Mouse (Mus musculus) neural tube, embryonic 13.5 days (tissue): ENCODE data around the gene Btf3. TPM values are rescaled to one million over a fixed set of nuclear protein-coding genes. Genes with fewer than 3 reads are reported as not detected.
A peak's percentile ranks its signal among the peaks of the same experiment; 100 is the strongest.

Experiments
- ATAC-seq: fragments of 200-750 bp; cut with Nextera tagmentation; 2 replicates; pipeline ENCODE4 v1.8.0; 2017; ENCODE audit warnings: low read depth, mild to moderate bottlenecking, moderate TSS enrichment, moderate library complexity
- H3K27ac ChIP-seq: fragments of 300-500 bp; sonication (generic); replicated peaks from 2 replicates; pipeline ENCODE4 v1.5.1; 2015; ENCODE audit warnings: moderate library complexity, mild to moderate bottlenecking, inconsistent platforms
- H3K27me3 ChIP-seq: fragments of 300-500 bp; sonication (generic); 2 replicates; pipeline ENCODE4 v1.6.1; 2015; ENCODE audit warnings: mild to moderate bottlenecking, inconsistent platforms
- H3K36me3 ChIP-seq: fragments of 300-500 bp; sonication (generic); 2 replicates; pipeline ENCODE4 v1.6.1; 2015; ENCODE audit warnings: mild to moderate bottlenecking, inconsistent platforms
- H3K4me1 ChIP-seq: fragments of 300-500 bp; sonication (generic); replicated peaks from 2 replicates; pipeline ENCODE4 v1.6.1; 2015; ENCODE audit warnings: inconsistent platforms
- H3K4me2 ChIP-seq: fragments of 300-500 bp; sonication (generic); 2 replicates; pipeline ENCODE4 v1.6.1; 2015; ENCODE audit warnings: inconsistent platforms, mild to moderate bottlenecking, moderate library complexity
- H3K4me3 ChIP-seq: fragments of 300-500 bp; sonication (generic); 2 replicates; pipeline ENCODE4 v1.5.1; 2015; ENCODE audit warnings: mild to moderate bottlenecking, inconsistent platforms
- H3K9ac ChIP-seq: fragments of 300-500 bp; sonication (generic); 2 replicates; pipeline ENCODE4 v1.6.1; 2015; ENCODE audit warnings: moderate library complexity, mild to moderate bottlenecking, inconsistent platforms
- H3K9me3 ChIP-seq: fragments of 300-500 bp; sonication (generic); 2 replicates; pipeline ENCODE4 v1.6.1; 2016; ENCODE audit warnings: inconsistent platforms
- WGBS: fragments of 180-500 bp; shearing (Covaris S2); methylation state at CpG from one replicate; pipeline ENCODE4 v1.1.7; 2015; 5-methylcytosine and 5-hydroxymethylcytosine counted together
- polyA plus RNA-seq: library from polyadenylated mRNA; unstranded; fragments of >200 nt; fragmentation: Nextera tagmentation; extraction: Ambion mirVana; gene quantifications from 2 replicates; pipeline ENCODE4 v1.2.1, GENCODE M21; 2015

Gene Btf3
- 615 and 618 TPM in 2 replicates for polyA plus RNA-seq

DNA sequence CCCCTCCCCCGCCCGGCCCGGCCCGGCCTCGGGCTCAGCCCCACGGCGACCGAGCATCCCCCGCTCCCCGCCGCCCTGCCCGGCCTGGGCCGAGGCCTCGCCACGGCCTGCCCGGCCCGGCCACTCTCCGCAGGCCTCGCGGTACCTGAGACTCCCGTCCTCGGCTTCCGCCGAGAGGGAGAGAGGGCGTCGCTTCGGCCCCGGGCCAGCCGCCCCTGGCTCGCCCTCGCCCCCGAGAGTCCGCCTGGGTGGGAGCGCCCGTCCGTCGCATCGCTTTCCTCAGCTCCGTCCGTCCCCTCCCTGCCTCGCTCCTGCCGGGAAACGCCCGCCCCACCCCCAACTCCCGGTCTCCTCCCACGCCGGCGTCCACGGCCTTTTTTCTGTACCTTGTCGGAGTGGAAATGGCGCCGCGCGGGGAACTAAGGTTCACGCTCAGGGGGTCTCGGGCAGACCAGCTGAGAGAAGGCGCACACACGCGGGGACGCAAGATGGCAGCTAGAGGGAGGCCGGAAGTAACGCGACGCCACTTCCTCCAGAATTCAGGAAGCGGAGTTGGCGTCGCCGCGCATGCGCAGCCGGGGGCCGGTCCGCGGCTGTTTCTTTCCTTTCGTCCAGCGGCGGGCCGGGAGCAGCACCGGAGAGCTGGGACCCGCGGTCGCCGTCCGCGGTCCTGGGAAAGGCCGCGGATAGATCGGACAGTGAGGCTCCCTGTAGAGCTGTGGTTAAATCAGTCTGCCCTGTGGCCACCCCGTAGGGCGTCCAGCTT, at the start of gene Btf3:
TSS of gene Btf3 (minus strand) at position 527 of the 766 bp plus-strand sequence.
- Histone ChIP-seq H3K9ac (peak within 1 kb of the TSS; percentile 99), H3K9me3 (no peaks in the 10 kb centered on the region), H3K4me2 (peak within 1 kb of the TSS; percentile 78), H3K27ac (peak within 1 kb of the TSS; percentile 88), H3K4me1 (peaks cover 34% of the 10 kb centered on the region), H3K36me3 (peaks cover 18% of the 10 kb centered on the region), H3K27me3 (no peaks in the 10 kb centered on the region), H3K4me3 (peak within 1 kb of the TSS; percentile 98)
- under 1% methylated on average over 77 of the region's 90 CpGs for WGBS
- peak; percentile 97 for ATAC-seq

DNA sequence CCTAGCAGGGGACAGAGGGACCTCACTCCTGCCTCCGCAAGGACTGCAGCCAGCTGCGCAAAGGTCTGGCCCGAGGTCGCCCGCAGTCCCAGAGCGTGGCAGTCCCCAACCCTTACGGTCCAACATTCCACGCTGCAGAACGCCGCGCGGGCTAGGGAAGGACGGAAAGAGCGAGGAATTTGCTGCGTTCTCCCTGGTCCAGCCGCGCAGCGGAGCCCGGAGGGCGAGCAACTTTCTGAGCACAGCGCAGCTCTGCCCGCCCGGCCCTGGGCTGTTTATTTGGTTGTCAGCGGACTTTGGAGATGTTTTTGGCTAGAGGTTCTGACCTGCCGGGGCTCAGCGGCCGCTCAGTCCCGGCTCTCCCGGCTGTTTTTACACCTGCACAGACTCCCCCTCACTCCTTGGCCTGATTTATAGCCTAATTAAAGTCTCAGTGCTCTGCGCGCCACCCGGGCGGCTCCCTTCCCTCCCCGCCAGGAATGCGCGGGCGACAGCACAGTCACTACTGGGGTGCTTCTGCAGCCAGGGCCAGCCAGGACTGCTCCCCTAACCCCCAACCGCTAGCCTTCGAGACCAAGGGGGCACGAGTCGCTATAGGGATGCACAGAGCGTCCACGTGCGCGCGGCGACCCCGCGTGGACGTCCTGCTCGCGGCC, 49.1 kb upstream of the Btf3 start:
- H3K4me2 ChIP-seq, result peak overlapping the region; percentile 46
- H3K4me3 ChIP-seq, result peak overlapping the region; percentile 20
- peak; percentile 63 for ATAC-seq
- no peak overlapping the region for H3K27ac ChIP-seq
- no peak overlapping the region for H3K9ac ChIP-seq
- H3K4me1 ChIP-seq, result peaks cover 12% of the 10 kb centered on the region
- WGBS, result under 1% methylated on average over 48 of the region's 52 CpGs
- H3K36me3 ChIP-seq, result no peaks in the 10 kb centered on the region
- H3K9me3 ChIP-seq, result no peaks in the 10 kb centered on the region
- peaks cover 92% of the 10 kb centered on the region for H3K27me3 ChIP-seq

DNA sequence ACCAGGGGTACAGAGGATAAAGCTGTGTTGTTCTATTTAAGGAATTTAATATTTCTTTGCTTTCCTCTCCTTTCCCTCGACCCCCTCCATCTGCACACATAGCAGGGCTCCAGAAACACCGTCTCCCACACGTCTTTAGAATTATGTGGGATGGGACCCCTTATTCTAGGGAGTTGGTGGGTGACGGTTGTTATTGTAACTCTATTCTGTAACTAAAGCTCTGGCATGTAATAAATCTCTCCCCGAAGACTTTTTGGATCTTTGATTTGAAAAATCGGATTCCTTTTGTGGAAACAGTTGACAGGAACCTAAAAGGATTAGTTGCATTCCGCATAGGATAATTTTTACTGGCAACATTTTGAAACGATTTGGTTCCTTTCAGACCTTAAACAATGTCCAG, 48.3 kb upstream of the Btf3 start:
- WGBS, result under 1% methylated on average over 8 of the region's 8 CpGs
- Histone ChIP-seq H3K36me3 (no peaks in the 10 kb centered on the region), H3K4me3 (no peak overlapping the region), H3K4me1 (peaks cover 12% of the 10 kb centered on the region), H3K9ac (no peak overlapping the region), H3K27ac (no peak overlapping the region), H3K27me3 (peaks cover 93% of the 10 kb centered on the region), H3K9me3 (no peaks in the 10 kb centered on the region), H3K4me2 (no peak overlapping the region)
- no peak for ATAC-seq

DNA sequence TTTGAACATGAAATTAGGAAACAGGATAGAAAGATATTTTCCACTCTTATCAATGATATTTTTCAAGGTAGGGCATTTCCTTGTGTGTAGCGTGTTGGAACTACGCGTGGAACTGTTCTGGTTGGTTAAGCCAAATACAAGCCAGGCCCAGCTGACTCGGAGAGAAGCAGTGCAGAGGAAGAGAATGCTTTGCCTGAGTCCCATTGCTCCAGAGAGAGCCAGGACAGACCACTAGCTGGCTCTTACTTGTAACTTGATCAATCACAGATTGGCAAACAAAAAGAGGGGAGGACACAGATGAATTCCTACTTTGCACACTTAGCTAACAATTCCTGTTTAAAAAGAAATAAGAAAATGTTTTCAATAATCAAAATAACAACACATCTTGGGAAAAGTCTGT, 46.2 kb upstream of the Btf3 start:
- WGBS, result 4% methylated on average over 4 of the region's 4 CpGs
- no peaks in the 10 kb centered on the region for H3K9me3 ChIP-seq

DNA sequence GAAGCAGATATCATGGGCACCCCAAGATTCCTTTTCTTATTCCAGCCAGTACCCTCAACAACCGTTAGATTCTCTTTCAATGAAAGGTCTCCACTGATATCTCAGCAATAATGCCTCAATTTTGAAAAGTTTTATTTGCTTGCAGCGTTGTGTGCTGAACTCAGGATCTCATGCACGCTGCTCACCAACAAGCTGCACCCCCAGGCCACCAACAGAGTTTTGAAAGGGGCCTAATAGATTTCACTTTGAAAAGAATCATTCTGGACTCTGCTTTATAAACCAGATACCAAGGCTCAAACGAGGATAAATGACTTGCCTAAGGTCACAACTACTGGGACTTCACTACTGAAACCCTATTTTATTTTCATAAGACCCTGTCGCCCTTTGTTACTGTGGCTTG, 44.4 kb upstream of the Btf3 start:
- no peak overlapping the region for H3K4me3 ChIP-seq
- no peaks in the 10 kb centered on the region for H3K36me3 ChIP-seq
- H3K9ac ChIP-seq, result no peak overlapping the region
- H3K4me1 ChIP-seq, result peaks cover 14% of the 10 kb centered on the region
- H3K9me3 ChIP-seq, result no peaks in the 10 kb centered on the region
- H3K27me3 ChIP-seq, result peaks cover 89% of the 10 kb centered on the region
- no peak overlapping the region for H3K27ac ChIP-seq
- ATAC-seq, result no peak
- WGBS, result 9% methylated on average over 5 of the region's 5 CpGs
- no peak overlapping the region for H3K4me2 ChIP-seq

More for the DNA sequence above, 46.2 kb upstream of the Btf3 start:
- Histone ChIP-seq H3K4me1 (peaks cover 20% of the 10 kb centered on the region), H3K4me3 (no peak overlapping the region), H3K4me2 (no peak overlapping the region), H3K27me3 (peaks cover 92% of the 10 kb centered on the region), H3K27ac (no peak overlapping the region), H3K36me3 (no peaks in the 10 kb centered on the region), H3K9ac (no peak overlapping the region)
- ATAC-seq, result no peak

DNA sequence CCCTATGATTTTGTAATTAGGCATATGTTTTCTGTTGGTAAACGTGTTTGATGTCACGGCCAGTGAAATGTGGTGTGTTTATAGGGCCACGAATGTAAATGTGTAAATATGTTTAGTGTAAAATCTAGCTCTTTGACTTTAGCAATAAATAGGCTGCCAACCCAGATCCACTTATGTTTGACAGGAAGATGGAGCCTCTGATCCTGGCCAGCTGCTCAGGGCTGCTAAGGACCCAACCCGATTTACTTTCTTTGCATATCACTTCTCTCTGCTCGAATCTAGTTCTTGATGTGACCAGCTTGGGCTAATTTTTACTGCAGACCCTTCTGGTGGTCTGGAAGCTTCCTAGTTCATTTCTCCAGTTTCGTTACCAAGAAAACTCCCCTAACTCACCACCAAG, 43.6 kb upstream of the Btf3 start:
- Histone ChIP-seq H3K4me1 (peaks cover 14% of the 10 kb centered on the region), H3K27ac (no peak overlapping the region), H3K27me3 (peaks cover 90% of the 10 kb centered on the region), H3K9ac (no peak overlapping the region), H3K4me2 (no peak overlapping the region), H3K36me3 (no peaks in the 10 kb centered on the region), H3K4me3 (no peak overlapping the region), H3K9me3 (no peaks in the 10 kb centered on the region)
- ATAC-seq, result no peak
- WGBS, result 5% methylated on average over 6 of the region's 6 CpGs

DNA sequence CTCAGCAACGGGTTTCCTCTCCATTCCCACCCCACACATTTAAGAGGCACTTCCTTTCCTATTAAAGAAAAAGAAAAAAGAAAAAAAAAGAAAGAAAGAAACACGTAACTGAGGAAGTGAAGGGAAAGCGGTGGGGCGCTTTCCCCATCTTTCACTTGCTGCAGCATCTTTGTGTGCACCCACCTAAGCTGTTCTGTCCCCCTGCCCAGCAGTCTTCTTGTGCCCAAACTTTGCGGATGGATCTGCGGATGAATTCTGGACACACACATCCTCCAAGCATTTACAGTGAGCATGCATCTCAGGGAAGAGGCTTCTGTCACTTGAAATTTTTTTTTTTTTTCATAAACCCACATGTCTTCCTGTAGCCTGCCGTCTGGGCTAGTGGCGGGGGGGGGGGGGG, 42.5 kb upstream of the Btf3 start:
- ATAC-seq, result no peak
- no peak overlapping the region for H3K4me3 ChIP-seq
- H3K27me3 ChIP-seq, result peaks cover 91% of the 10 kb centered on the region
- no peaks in the 10 kb centered on the region for H3K9me3 ChIP-seq
- H3K4me1 ChIP-seq, result peaks cover 25% of the 10 kb centered on the region
- H3K36me3 ChIP-seq, result no peaks in the 10 kb centered on the region
- 3% methylated on average over 7 of the region's 8 CpGs for WGBS
- H3K4me2 ChIP-seq, result peak overlapping the region; percentile 42; the same call in 1 of the 2 replicates
- no peak overlapping the region for H3K27ac ChIP-seq
- H3K9ac ChIP-seq, result no peak overlapping the region

DNA sequence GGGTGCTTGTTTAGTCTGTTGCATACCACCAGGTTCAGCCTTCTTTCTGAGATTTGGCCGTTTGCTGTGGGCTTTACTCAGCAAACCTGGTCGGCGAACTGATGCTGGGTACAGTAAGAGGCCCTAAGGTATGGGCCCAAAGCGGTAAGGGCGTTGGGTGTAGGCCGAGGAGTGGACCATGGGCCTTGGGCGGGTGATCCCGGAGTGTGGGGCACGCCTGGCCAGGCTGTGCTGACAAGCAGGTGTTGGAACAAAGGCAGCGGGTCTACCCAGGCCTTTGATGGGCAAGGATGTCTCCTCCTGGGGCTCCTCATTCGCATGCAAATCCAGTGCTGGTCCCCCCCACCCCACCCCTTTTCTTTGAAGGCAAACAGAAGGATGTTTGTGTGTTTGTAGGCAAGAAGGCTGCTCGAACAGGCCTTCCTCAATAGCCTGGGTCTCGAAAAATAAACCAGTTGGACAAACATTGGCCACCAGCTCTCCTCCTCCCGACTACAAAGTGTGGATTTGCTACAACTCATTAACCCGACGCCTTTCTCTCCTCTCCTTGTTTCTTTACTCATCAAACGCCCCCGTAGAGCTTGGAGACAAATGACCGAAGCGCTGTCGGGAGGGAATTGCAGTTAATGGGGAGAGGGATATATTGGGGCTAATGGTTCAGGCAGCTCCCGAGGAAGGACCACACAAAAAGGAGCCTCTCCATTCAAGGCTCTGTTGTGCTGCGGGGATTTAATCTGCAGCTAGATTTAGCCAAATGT, 41.8 kb upstream of the Btf3 start:
- H3K27ac ChIP-seq, result no peak overlapping the region
- peak overlapping the region; percentile 42 for H3K4me2 ChIP-seq
- H3K9me3 ChIP-seq, result no peaks in the 10 kb centered on the region
- H3K9ac ChIP-seq, result peak overlapping the region; percentile 34
- peak overlapping the region; percentile 20 for H3K4me3 ChIP-seq
- H3K4me1 ChIP-seq, result peaks cover 32% of the 10 kb centered on the region
- 0 out of 2 replicates have a peak, but pooled peaks have one; percentile 15 for ATAC-seq
- H3K36me3 ChIP-seq, result no peaks in the 10 kb centered on the region
- H3K27me3 ChIP-seq, result peaks cover 93% of the 10 kb centered on the region
- whole genome bisulfite sequencing, result 3% methylated on average over 23 of the region's 23 CpGs

DNA sequence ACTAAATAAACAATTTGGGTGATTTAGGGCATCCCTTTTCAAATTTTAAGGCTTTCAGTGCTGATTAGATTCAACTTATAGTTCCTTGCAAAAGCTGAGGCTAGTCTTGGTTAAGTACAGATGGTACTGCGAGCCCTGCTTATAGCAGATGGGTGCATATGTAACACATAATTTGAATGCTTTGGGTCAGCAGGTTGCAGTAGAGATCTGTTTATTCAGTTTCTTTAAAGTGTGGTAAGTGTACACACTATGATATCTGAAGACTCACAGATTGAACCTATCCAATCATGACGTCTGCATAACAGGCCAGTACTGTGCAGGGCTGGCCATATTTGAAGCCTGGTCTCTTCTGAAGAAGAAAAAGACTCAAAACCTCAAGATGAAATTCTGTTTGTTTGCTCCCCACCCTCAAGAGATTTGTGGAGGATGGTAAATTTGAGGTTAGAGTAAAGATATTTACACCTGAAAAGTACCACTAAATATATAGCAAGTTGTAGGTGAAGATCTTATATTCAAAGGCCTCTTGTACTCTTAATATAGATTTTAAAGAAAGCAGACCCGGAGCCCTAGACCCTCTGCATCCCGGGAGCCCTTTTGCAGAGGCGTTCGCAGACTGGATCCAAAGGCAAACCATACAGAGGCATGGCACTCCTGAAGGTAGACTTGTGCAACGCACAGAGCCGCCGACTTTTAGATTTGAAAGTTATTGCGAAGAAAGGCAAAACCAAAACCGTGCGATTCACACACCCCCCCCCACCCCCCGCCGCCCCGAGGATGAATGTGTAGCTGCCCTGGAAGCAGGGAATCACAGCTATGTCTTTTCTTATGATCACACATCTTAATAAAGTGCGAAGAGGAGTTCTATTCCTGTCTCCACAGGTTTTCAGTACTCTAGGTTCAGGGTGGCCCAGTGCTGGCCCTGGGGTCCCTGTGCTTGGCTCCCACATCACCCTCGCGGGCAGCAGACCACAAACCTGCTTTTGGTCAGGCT, 40.9 kb upstream of the Btf3 start:
- WGBS, result under 1% methylated on average over 18 of the region's 18 CpGs
- peak overlapping the region; percentile 42 for H3K4me2 ChIP-seq
- H3K36me3 ChIP-seq, result no peaks in the 10 kb centered on the region
- peak overlapping the region; percentile 20 for H3K4me3 ChIP-seq
- ATAC-seq, result no peak
- no peaks in the 10 kb centered on the region for H3K9me3 ChIP-seq
- peaks cover 34% of the 10 kb centered on the region for H3K4me1 ChIP-seq
- peaks cover 92% of the 10 kb centered on the region for H3K27me3 ChIP-seq
- H3K9ac ChIP-seq, result peak overlapping the region; percentile 34
- no peak overlapping the region for H3K27ac ChIP-seq

DNA sequence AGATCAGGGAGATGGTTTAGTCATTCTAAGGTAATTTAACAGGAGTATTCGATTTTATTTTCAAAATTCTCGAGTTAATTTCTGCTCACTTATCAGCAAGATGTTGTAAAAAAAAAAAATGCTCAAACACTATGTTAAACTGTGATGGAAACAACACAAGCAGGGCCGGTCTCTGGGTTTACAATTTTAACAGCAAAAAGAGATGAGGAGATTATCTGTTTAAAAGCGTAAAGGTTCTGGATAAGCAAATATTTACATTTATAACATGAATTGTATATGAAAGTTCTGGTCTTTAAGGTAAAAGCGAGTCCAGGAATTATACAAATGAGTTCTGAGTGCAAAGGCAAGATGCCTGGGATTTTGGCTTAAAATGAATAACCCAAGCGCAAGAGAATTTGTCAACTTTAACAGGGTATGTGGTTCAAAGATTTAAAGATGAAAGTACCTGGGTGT, 40.2 kb upstream of the Btf3 start:
- Histone ChIP-seq H3K27me3 (peaks cover 92% of the 10 kb centered on the region), H3K9ac (no peak overlapping the region), H3K36me3 (no peaks in the 10 kb centered on the region), H3K4me3 (peak overlapping the region; percentile 20), H3K4me2 (no peak overlapping the region), H3K4me1 (peaks cover 34% of the 10 kb centered on the region), H3K9me3 (no peaks in the 10 kb centered on the region), H3K27ac (no peak overlapping the region)
- no peak for ATAC-seq
- WGBS, result 8% methylated on average over 6 of the region's 6 CpGs
